Mouse (Mus musculus) limb, embryonic 11.5 days (tissue): ENCODE results near the gene Mmd. TPM values are rescaled to one million over a fixed set of nuclear protein-coding genes. Genes with fewer than 3 reads are reported as not detected.

Experiments
- ATAC-seq: fragments of 200-750 bp; cut with Nextera tagmentation; 2 replicates; pipeline ENCODE4 v1.8.0; 2017; ENCODE audit warnings: low read depth; ENCODE audit not compliant: insufficient number of reproducible peaks, low FRiP score, low TSS enrichment
- DNase-seq: peaks from one replicate; pipeline ENCODE4 v3.0.0-alpha.2; 2015; ENCODE audit warnings: low spot score
- H3K27ac ChIP-seq: fragments of 300-500 bp; sonication (generic); replicated peaks from 2 replicates; pipeline ENCODE4 v1.5.1; 2014; ENCODE audit warnings: low read depth, mild to moderate bottlenecking, low read length
- H3K27me3 ChIP-seq: fragments of 300-500 bp; sonication (generic); 2 replicates; pipeline ENCODE4 v1.6.1; 2014; ENCODE audit warnings: mild to moderate bottlenecking, low read length, mixed read lengths; ENCODE audit not compliant: control insufficient read depth, insufficient read depth
- H3K36me3 ChIP-seq: fragments of 300-500 bp; sonication (generic); 2 replicates; pipeline ENCODE4 v1.6.1; 2014; ENCODE audit warnings: mild to moderate bottlenecking, low read length, moderate library complexity, mixed read lengths; ENCODE audit not compliant: control insufficient read depth, insufficient read depth
- H3K4me1 ChIP-seq: fragments of 300-500 bp; sonication (generic); 2 replicates; pipeline ENCODE4 v1.6.1; 2014; ENCODE audit warnings: low read length, mixed read lengths; ENCODE audit not compliant: control insufficient read depth, insufficient read depth
- H3K4me2 ChIP-seq: fragments of 300-500 bp; sonication (generic); 2 replicates; pipeline ENCODE4 v1.6.1; 2014; ENCODE audit warnings: low read depth, mild to moderate bottlenecking, moderate library complexity; ENCODE audit not compliant: severe bottlenecking
- H3K4me3 ChIP-seq: fragments of 300-500 bp; sonication (generic); 2 replicates; pipeline ENCODE4 v1.5.1; 2014; ENCODE audit warnings: low read depth, low read length
- H3K9ac ChIP-seq: fragments of 300-500 bp; sonication (generic); 2 replicates; pipeline ENCODE4 v1.6.1; 2014; ENCODE audit warnings: mild to moderate bottlenecking, low read length
- H3K9me3 ChIP-seq: fragments of 300-500 bp; sonication (generic); 2 replicates; pipeline ENCODE4 v1.6.1; 2016; ENCODE audit warnings: low read length; ENCODE audit not compliant: control insufficient read depth
- WGBS: fragments of 180-500 bp; shearing (Covaris S2); extraction: QIAGEN DNeasy Blood & Tissue Kit; methylation state at CpG from one replicate; pipeline ENCODE4 v1.1.7; 2014; 5-methylcytosine and 5-hydroxymethylcytosine counted together
- polyA plus RNA-seq: library from polyadenylated mRNA; unstranded; fragments of >200 nt; fragmentation: Nextera tagmentation; extraction: Ambion mirVana; gene quantifications from 2 replicates; pipeline ENCODE4 v1.2.1, GENCODE M21; 2014

Gene Mmd
- polyA plus RNA-seq, 1 experiment from 2014 or later = 36.1 TPM

DNA sequence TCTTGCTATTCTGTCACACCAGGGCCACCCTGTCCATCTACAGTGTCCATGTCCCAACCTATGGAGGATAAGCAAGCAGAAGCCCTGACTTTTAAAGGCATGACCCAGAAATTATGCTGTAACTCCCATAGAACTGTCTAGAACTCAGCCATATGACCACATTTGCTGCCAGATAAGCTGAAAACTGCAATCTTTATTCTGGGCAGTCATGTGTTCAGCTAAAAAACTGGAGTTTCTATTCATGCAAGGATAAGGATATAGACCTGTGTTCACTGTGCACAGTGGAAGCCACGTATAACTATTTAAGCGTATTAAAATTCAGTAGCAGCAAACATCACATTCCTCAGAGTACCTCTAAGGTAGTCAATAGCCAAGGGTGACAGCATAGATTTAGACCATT is 6.0 kb upstream of the Mmd start:
- Histone ChIP-seq H3K27ac (no peak overlapping the region), H3K4me1 (no peaks in the 10 kb centered on the region), H3K4me3 (no peak overlapping the region), H3K9me3 (no peaks in the 10 kb centered on the region), H3K27me3 (no peaks in the 10 kb centered on the region), H3K9ac (no peak overlapping the region), H3K36me3 (no peaks in the 10 kb centered on the region), H3K4me2 (no peak overlapping the region)
- WGBS = 100% methylated on average over 2 of the region's 2 CpGs
- ATAC-seq (no peak), DNase-seq (no peak)

DNA sequence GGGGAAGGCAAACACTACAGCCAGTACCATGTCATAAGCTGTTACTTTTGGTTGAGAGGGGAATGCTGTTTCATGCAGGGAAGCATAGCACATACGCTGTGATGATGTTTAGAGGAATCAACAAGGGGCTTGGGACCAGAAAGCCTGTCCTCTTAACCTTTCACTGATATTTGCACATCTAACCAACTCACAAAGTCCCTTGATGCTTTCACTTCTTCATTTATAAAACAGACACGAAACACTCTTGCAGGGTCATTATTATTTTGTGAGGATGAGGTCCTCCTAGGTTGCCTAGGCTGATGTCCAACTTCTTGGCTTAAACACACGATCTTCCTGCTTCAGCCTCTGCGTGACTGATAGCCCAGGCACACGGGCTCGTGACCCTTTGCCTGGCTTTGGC is 3.6 kb upstream of the Mmd start:
- WGBS = 88% methylated on average over 6 of the region's 6 CpGs
- Histone ChIP-seq H3K9me3 (no peaks in the 10 kb centered on the region), H3K27me3 (no peaks in the 10 kb centered on the region), H3K4me2 (no peak overlapping the region), H3K27ac (no peak overlapping the region), H3K4me1 (no peaks in the 10 kb centered on the region), H3K36me3 (no peaks in the 10 kb centered on the region), H3K9ac (no peak overlapping the region), H3K4me3 (no peak overlapping the region)
- DNase-seq = no peak
- ATAC-seq = no peak

GRCm38 (mm10) chr11:90246676-90247075 is 2.6 kb upstream of the Mmd start:
- WGBS = 83% methylated on average over 4 of the region's 4 CpGs
- no peaks in the 10 kb centered on the region for H3K4me1 ChIP-seq
- H3K4me2 ChIP-seq = no peak overlapping the region
- H3K27me3 ChIP-seq = no peaks in the 10 kb centered on the region
- no peak for DNase-seq
- H3K9me3 ChIP-seq = no peaks in the 10 kb centered on the region
- H3K9ac ChIP-seq = no peak overlapping the region
- ATAC-seq = no peak
- H3K27ac ChIP-seq = no peak overlapping the region
- H3K4me3 ChIP-seq = no peak overlapping the region
- H3K36me3 ChIP-seq = no peaks in the 10 kb centered on the region

GRCm38 (mm10) chr11:90247793-90248192 is 1.5 kb upstream of the Mmd start:
- 62% methylated on average over 4 of the region's 4 CpGs for WGBS
- H3K4me1 ChIP-seq = no peaks in the 10 kb centered on the region
- no peak overlapping the region for H3K4me3 ChIP-seq
- no peak overlapping the region for H3K27ac ChIP-seq
- DNase-seq = no peak
- H3K27me3 ChIP-seq = no peaks in the 10 kb centered on the region
- H3K4me2 ChIP-seq = no peak overlapping the region
- H3K9me3 ChIP-seq = no peaks in the 10 kb centered on the region
- no peak overlapping the region for H3K9ac ChIP-seq
- no peak for ATAC-seq
- no peaks in the 10 kb centered on the region for H3K36me3 ChIP-seq

- Histone ChIP-seq H3K27me3 (no peaks in the 10 kb centered on the region), H3K36me3 (no peaks in the 10 kb centered on the region), H3K9ac (peak overlapping the region; percentile 92), H3K9me3 (no peaks in the 10 kb centered on the region), H3K27ac (peak overlapping the region; percentile 72), H3K4me2 (peak overlapping the region; percentile 62), H3K4me3 (peak overlapping the region; percentile 80), H3K4me1 (no peaks in the 10 kb centered on the region)
- ATAC-seq (peak; percentile 61), DNase-seq (no peak)
- WGBS = under 1% methylated on average over 22 of the region's 22 CpGs
Observed at GRCm38 (mm10) chr11:90249701-90250141, 465 bp downstream of the Mmd start.

GRCm38 (mm10) chr11:90250189-90250588 is 933 bp downstream of the Mmd start:
- ATAC-seq (no peak), DNase-seq (peak; percentile 54)
- Histone ChIP-seq H3K9ac (peak overlapping the region; percentile 92), H3K4me3 (peak overlapping the region; percentile 80), H3K27ac (no peak overlapping the region), H3K4me1 (no peaks in the 10 kb centered on the region), H3K9me3 (no peaks in the 10 kb centered on the region), H3K36me3 (no peaks in the 10 kb centered on the region), H3K4me2 (peak overlapping the region; percentile 62), H3K27me3 (no peaks in the 10 kb centered on the region)
- WGBS = 4% methylated on average over 9 of the region's 9 CpGs

- H3K9ac ChIP-seq = peak overlapping the region; percentile 92; the same call in 1 of the 2 replicates
- ATAC-seq (no peak), DNase-seq (no peak)
- peak overlapping the region; percentile 80 for H3K4me3 ChIP-seq
- peak overlapping the region; percentile 62 for H3K4me2 ChIP-seq
- WGBS = 84% methylated on average over 7 of the region's 7 CpGs
- no peak overlapping the region for H3K27ac ChIP-seq
- no peaks in the 10 kb centered on the region for H3K36me3 ChIP-seq
- no peaks in the 10 kb centered on the region for H3K4me1 ChIP-seq
- no peaks in the 10 kb centered on the region for H3K27me3 ChIP-seq
- no peaks in the 10 kb centered on the region for H3K9me3 ChIP-seq
Observed at GRCm38 (mm10) chr11:90250730-90251129, 1.5 kb downstream of the Mmd start.

DNA sequence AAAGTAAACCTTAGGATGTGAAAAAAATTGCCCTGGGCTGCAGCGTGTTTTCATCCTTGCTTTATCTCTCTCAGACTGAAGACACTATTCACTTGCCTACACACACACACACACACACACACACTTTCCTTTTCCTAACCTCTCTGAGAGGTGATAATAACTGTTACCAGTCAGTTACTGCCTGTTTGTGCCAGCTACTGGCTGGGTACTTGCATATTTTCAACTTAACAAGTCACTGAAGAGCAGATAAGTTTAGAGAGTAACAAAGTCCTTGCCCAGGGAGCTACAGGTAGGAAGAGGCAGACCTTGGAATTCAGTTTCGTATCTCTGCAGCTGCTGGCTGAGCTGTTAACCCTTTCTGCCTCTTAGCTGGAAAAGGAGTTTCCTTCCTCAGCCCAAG is 2.7 kb downstream of the Mmd start:
- H3K36me3 ChIP-seq = no peaks in the 10 kb centered on the region
- no peak overlapping the region for H3K4me3 ChIP-seq
- H3K27me3 ChIP-seq = no peaks in the 10 kb centered on the region
- WGBS = 55% methylated on average over 2 of the region's 2 CpGs
- H3K27ac ChIP-seq = no peak overlapping the region
- DNase-seq (no peak), ATAC-seq (no peak)
- no peaks in the 10 kb centered on the region for H3K4me1 ChIP-seq
- no peaks in the 10 kb centered on the region for H3K9me3 ChIP-seq
- H3K9ac ChIP-seq = no peak overlapping the region
- no peak overlapping the region for H3K4me2 ChIP-seq

- no peaks in the 10 kb centered on the region for H3K4me1 ChIP-seq
- no peak for DNase-seq
- H3K4me2 ChIP-seq = no peak overlapping the region
- no peaks in the 10 kb centered on the region for H3K27me3 ChIP-seq
- H3K4me3 ChIP-seq = no peak overlapping the region
- H3K9ac ChIP-seq = no peak overlapping the region
- 87% methylated on average over 8 of the region's 8 CpGs for WGBS
- ATAC-seq = no peak
- H3K9me3 ChIP-seq = no peaks in the 10 kb centered on the region
- no peaks in the 10 kb centered on the region for H3K36me3 ChIP-seq
- no peak overlapping the region for H3K27ac ChIP-seq
Observed at GRCm38 (mm10) chr11:90252366-90252765, 3.1 kb downstream of the Mmd start.
